Mouse (Mus musculus) forebrain, embryonic 10.5 days (tissue): ENCODE measurements around the gene Ncapd3. TPM values are rescaled to one million over a fixed set of nuclear protein-coding genes. Genes with fewer than 3 reads are reported as not detected.

Experiments
- DNase-seq: peaks from one replicate; pipeline ENCODE4 v3.0.0-alpha.2; 2017; ENCODE audit warnings: low spot score; ENCODE audit errors: extremely low spot score
- H3K27ac ChIP-seq: fragments of 300-500 bp; sonication (generic); 2 replicates; pipeline ENCODE4 v1.5.1; 2016; ENCODE audit warnings: mild to moderate bottlenecking
- H3K27me3 ChIP-seq: fragments of 300-500 bp; sonication (generic); 2 replicates; pipeline ENCODE4 v1.6.1; 2016; ENCODE audit warnings: mild to moderate bottlenecking; ENCODE audit not compliant: poor library complexity, severe bottlenecking
- H3K36me3 ChIP-seq: fragments of 300-500 bp; sonication (generic); replicated peaks from 2 replicates; pipeline ENCODE4 v1.6.1; 2016; ENCODE audit warnings: mild to moderate bottlenecking, moderate library complexity
- H3K4me1 ChIP-seq: fragments of 300-500 bp; sonication (generic); 2 replicates; pipeline ENCODE4 v1.6.1; 2016
- H3K4me3 ChIP-seq: fragments of 300-500 bp; sonication (generic); 2 replicates; pipeline ENCODE4 v1.5.1; 2016; ENCODE audit warnings: mild to moderate bottlenecking, moderate library complexity
- H3K9me3 ChIP-seq: fragments of 300-500 bp; sonication (generic); 2 replicates; pipeline ENCODE4 v1.6.1; 2016; ENCODE audit warnings: mild to moderate bottlenecking, moderate library complexity
- WGBS: fragments of 180-500 bp; shearing (Covaris S2); methylation state at CpG from one replicate; pipeline ENCODE4 v1.1.7; 2016; 5-methylcytosine and 5-hydroxymethylcytosine counted together
- polyA plus RNA-seq: library from polyadenylated mRNA; unstranded; fragments of >200 nt; fragmentation: Nextera tagmentation; extraction: Ambion mirVana; gene quantifications from 2 replicates; pipeline ENCODE4 v1.2.1, GENCODE M21; 2016

Ncapd3 gene
- polyA plus RNA-seq, 1 experiment from 2014 or later, result 40.7 TPM

GRCm38 (mm10) chr9:27005933-27006332, 24.0 kb upstream of the Ncapd3 start:
- Histone ChIP-seq H3K27ac (no peak overlapping the region), H3K4me1 (peaks cover 7% of the 10 kb centered on the region), H3K36me3 (peaks cover 89% of the 10 kb centered on the region), H3K4me3 (no peak overlapping the region), H3K9me3 (no peaks in the 10 kb centered on the region), H3K27me3 (no peaks in the 10 kb centered on the region)
- DNase-seq, result no peak
- WGBS, result 97% methylated on average over 1 of the region's 1 CpGs

GRCm38 (mm10) chr9:27006866-27007265, 23.1 kb upstream of the Ncapd3 start:
- Histone ChIP-seq H3K27ac (no peak overlapping the region), H3K36me3 (peaks cover 98% of the 10 kb centered on the region), H3K4me3 (no peak overlapping the region), H3K27me3 (no peaks in the 10 kb centered on the region), H3K4me1 (no peaks in the 10 kb centered on the region), H3K9me3 (no peaks in the 10 kb centered on the region)
- whole genome bisulfite sequencing, result 92% methylated on average over 5 of the region's 5 CpGs
- no peak for DNase-seq

GRCm38 (mm10) chr9:27009231-27009630, 20.7 kb upstream of the Ncapd3 start:
- Histone ChIP-seq H3K4me1 (no peaks in the 10 kb centered on the region), H3K4me3 (no peak overlapping the region), H3K27me3 (no peaks in the 10 kb centered on the region), H3K36me3 (peaks cover 99% of the 10 kb centered on the region), H3K27ac (no peak overlapping the region), H3K9me3 (no peaks in the 10 kb centered on the region)
- DNase-seq, result no peak
- 88% methylated on average over 5 of the region's 5 CpGs for WGBS

- DNase-seq, result no peak
- peaks cover 98% of the 10 kb centered on the region for H3K36me3 ChIP-seq
- no peaks in the 10 kb centered on the region for H3K4me1 ChIP-seq
- WGBS, result 95% methylated on average over 4 of the region's 4 CpGs
- no peak overlapping the region for H3K4me3 ChIP-seq
- H3K9me3 ChIP-seq, result no peaks in the 10 kb centered on the region
- H3K27ac ChIP-seq, result no peak overlapping the region
- H3K27me3 ChIP-seq, result no peaks in the 10 kb centered on the region
These were observed 18.4 kb upstream of the Ncapd3 start for GRCm38 (mm10) chr9:27011572-27011971.

- Histone ChIP-seq H3K4me1 (no peaks in the 10 kb centered on the region), H3K36me3 (peaks cover 86% of the 10 kb centered on the region)
- 95% methylated on average over 10 of the region's 10 CpGs for WGBS
These were observed 11.0 kb upstream of the Ncapd3 start for GRCm38 (mm10) chr9:27018961-27019360.

GRCm38 (mm10) chr9:27023681-27024080, 6.3 kb upstream of the Ncapd3 start:
- DNase-seq, result no peak
- Histone ChIP-seq H3K9me3 (no peaks in the 10 kb centered on the region), H3K4me1 (peaks cover 18% of the 10 kb centered on the region), H3K36me3 (peaks cover 49% of the 10 kb centered on the region), H3K27ac (no peak overlapping the region), H3K4me3 (no peak overlapping the region), H3K27me3 (no peaks in the 10 kb centered on the region)
- WGBS, result 92% methylated on average over 4 of the region's 4 CpGs

More at GRCm38 (mm10) chr9:27018961-27019360, 11.0 kb upstream of the Ncapd3 start:
- Histone ChIP-seq H3K4me3 (no peak overlapping the region), H3K27me3 (no peaks in the 10 kb centered on the region), H3K27ac (no peak overlapping the region), H3K9me3 (no peaks in the 10 kb centered on the region)
- DNase-seq, result no peak

GRCm38 (mm10) chr9:27026708-27027107, 3.3 kb upstream of the Ncapd3 start:
- Histone ChIP-seq H3K36me3 (peaks cover 27% of the 10 kb centered on the region), H3K27ac (no peak overlapping the region), H3K4me3 (no peak overlapping the region), H3K27me3 (no peaks in the 10 kb centered on the region), H3K9me3 (no peaks in the 10 kb centered on the region), H3K4me1 (peaks cover 30% of the 10 kb centered on the region)
- 91% methylated on average over 1 of the region's 1 CpGs for WGBS
- DNase-seq, result no peak

- no peaks in the 10 kb centered on the region for H3K27me3 ChIP-seq
- H3K4me1 ChIP-seq, result peaks cover 39% of the 10 kb centered on the region
- DNase-seq, result peak; percentile 32
- H3K27ac ChIP-seq, result peak overlapping the region; percentile 95
- peaks cover 5% of the 10 kb centered on the region; the same call in 1 of the 2 replicates for H3K36me3 ChIP-seq
- under 1% methylated on average over 50 of the region's 52 CpGs for WGBS
- H3K9me3 ChIP-seq, result no peaks in the 10 kb centered on the region
- peak overlapping the region; percentile 99 for H3K4me3 ChIP-seq
These were observed 750 bp upstream of the Ncapd3 start for GRCm38 (mm10) chr9:27029022-27029827.

- Histone ChIP-seq H3K4me3 (peak overlapping the region; percentile 99), H3K27me3 (no peaks in the 10 kb centered on the region), H3K9me3 (no peaks in the 10 kb centered on the region), H3K4me1 (peaks cover 39% of the 10 kb centered on the region), H3K36me3 (peaks cover 6% of the 10 kb centered on the region; the same call in 1 of the 2 replicates), H3K27ac (peak overlapping the region; percentile 95)
- WGBS, result under 1% methylated on average over 17 of the region's 17 CpGs
- DNase-seq, result no peak
These were observed 757 bp downstream of the Ncapd3 start for GRCm38 (mm10) chr9:27030763-27031100.

GRCm38 (mm10) chr9:27043892-27044291, 13.9 kb downstream of the Ncapd3 start:
- no peaks in the 10 kb centered on the region for H3K27me3 ChIP-seq
- no peaks in the 10 kb centered on the region for H3K4me1 ChIP-seq
- H3K36me3 ChIP-seq, result peaks cover 97% of the 10 kb centered on the region
- 94% methylated on average over 5 of the region's 5 CpGs for WGBS
- H3K9me3 ChIP-seq, result no peaks in the 10 kb centered on the region
- no peak overlapping the region for H3K4me3 ChIP-seq
- DNase-seq, result no peak
- H3K27ac ChIP-seq, result no peak overlapping the region

GRCm38 (mm10) chr9:27049492-27049891, 19.5 kb downstream of the Ncapd3 start:
- WGBS, result 92% methylated on average over 2 of the region's 2 CpGs
- Histone ChIP-seq H3K36me3 (peaks cover 95% of the 10 kb centered on the region), H3K4me3 (no peak overlapping the region), H3K9me3 (no peaks in the 10 kb centered on the region), H3K27ac (no peak overlapping the region), H3K4me1 (no peaks in the 10 kb centered on the region), H3K27me3 (no peaks in the 10 kb centered on the region)
- no peak for DNase-seq

GRCm38 (mm10) chr9:27058341-27058740, 28.4 kb downstream of the Ncapd3 start:
- no peak overlapping the region for H3K27ac ChIP-seq
- H3K4me1 ChIP-seq, result no peaks in the 10 kb centered on the region
- peaks cover 98% of the 10 kb centered on the region for H3K36me3 ChIP-seq
- H3K27me3 ChIP-seq, result no peaks in the 10 kb centered on the region
- H3K9me3 ChIP-seq, result no peaks in the 10 kb centered on the region
- no peak overlapping the region for H3K4me3 ChIP-seq
- WGBS, result 97% methylated on average over 5 of the region's 5 CpGs
- DNase-seq, result no peak

- H3K36me3 ChIP-seq, result peaks cover 100% of the 10 kb centered on the region
- no peaks in the 10 kb centered on the region for H3K4me1 ChIP-seq
- H3K9me3 ChIP-seq, result no peaks in the 10 kb centered on the region
- no peak overlapping the region for H3K4me3 ChIP-seq
- no peaks in the 10 kb centered on the region for H3K27me3 ChIP-seq
- whole genome bisulfite sequencing, result 95% methylated on average over 4 of the region's 4 CpGs
- DNase-seq, result no peak
- no peak overlapping the region for H3K27ac ChIP-seq
These were observed 40.9 kb downstream of the Ncapd3 start for GRCm38 (mm10) chr9:27070895-27071294.
